Mouse (Mus musculus): ENCODE measurements at regions not wholly inside any gene's neighbourhood (a gene's known extent, or its start where the extent isn't known, plus 50 kb on each side); places are given as distances from the start of the nearest gene placed in this dataset.

DNA sequence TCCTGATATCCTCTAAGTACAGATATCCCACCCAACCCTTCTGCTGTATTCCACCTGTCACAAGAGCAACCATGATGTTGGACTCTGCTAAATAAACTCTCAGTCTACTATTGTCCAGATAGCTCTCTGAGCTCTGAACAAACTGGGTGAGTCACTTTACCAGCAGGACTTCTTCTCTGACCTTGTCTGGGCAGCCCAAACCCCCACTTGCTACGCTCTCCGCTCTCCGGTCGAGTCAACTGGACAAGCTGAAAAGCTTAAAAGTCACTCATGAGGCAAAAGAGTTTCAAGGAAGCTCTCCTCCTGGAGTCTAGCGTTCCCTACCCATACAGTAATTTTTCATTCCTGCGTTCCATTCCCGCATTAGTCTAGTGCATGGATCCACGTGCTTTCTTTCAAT lies 173.2 kb downstream of the Gm9733 start:
- TF ChIP-seq CTCF (IDR thresholded peaks at IDR 0.05 in 2 of 3, conservative IDR thresholded peaks at IDR 0.05 in 1 of 3; ENCODE audit: control insufficient read depth in 1 of 3, insufficient read depth in 1 of 3, low read depth in 2 of 3, low read length in 3 of 3, poor library complexity in 1 of 3, severe bottlenecking in 1 of 3) (no peak), TAL1 (IDR thresholded peaks at IDR 0.05; ENCODE audit: low read length) (no peak), RCOR1 (IDR thresholded peaks at IDR 0.05; ENCODE audit: low read depth, low read length) (no peak), USF2 (IDR thresholded peaks at IDR 0.05; ENCODE audit: borderline replicate concordance in 1 of 2, insufficient read depth in 1 of 2, low read depth in 1 of 2, low read length in 2 of 2) (no peak), EP300 (IDR thresholded peaks at IDR 0.05; ENCODE audit: low read depth in 1 of 2, low read length in 2 of 2) (no peak), POLR2AphosphoS5 (IDR thresholded peaks at IDR 0.05; ENCODE audit: borderline replicate concordance, low read depth, low read length) (no peak), POLR2A (IDR thresholded peaks at IDR 0.05; ENCODE audit: control insufficient read depth in 1 of 2, insufficient read depth in 1 of 2, low read depth in 1 of 2, low read length in 2 of 2, poor library complexity in 1 of 2) (no peak), TBP (IDR thresholded peaks at IDR 0.05; ENCODE audit: low read depth, low read length) (no peak), GATA1 (IDR thresholded peaks at IDR 0.05; ENCODE audit: low read depth, low read length) (no peak), SMC3 (IDR thresholded peaks at IDR 0.05; ENCODE audit: low read depth, low read length) (no peak)

Data from MEL (cell line).